Mouse (Mus musculus): ENCODE measurements around the gene Gm20388. TPM values are rescaled to one million over a fixed set of nuclear protein-coding genes. Genes with fewer than 3 reads are reported as not detected.

Gm20388 gene
- total RNA-seq, 2 experiments from 2014 or later, result not detected

DNA sequence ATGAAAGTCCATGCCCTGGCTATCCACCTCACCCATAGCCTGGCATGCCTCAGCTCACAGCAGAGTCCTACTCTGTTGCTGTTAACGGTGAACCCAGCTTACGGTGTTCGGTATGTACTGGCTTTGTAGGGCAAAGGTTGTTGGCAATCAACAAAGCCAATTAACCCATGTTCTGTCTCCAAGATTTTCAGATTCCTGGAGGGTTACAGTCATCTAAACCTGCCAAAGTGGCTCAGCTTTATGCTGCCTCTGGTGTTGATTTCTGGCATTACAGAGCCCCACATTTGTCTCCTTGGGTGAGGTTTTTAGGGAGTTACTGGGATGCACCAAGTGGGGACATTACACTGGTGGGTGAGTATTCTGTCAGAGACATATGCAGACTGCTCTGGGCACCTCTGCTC lies 2786.5 kb downstream of the Gm20388 start:
- no peak for DNase-seq (ENCODE audit: low spot score in 2 of 2)

DNA sequence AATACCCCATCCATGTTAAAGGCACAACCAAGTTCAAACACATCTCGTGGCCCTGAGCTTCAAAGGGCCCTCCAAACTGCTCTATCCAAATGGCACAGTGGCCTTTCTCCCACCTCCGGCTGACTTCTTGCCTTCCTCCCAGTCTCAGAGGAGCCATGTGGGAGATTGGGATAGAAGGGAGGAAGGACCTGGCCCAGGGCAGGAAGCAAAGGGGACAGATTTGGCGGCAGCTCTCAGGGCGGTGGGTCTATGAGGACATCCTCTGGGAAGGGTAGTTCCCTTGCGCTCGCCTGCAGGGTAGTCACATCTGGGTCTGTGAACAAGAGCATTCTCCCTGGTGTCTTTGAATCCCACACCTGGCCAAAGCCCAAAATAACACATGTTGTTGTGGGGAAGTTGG lies 2786.9 kb downstream of the Gm20388 start:
- DNase-seq (ENCODE audit: low spot score in 2 of 2), result no peak

DNA sequence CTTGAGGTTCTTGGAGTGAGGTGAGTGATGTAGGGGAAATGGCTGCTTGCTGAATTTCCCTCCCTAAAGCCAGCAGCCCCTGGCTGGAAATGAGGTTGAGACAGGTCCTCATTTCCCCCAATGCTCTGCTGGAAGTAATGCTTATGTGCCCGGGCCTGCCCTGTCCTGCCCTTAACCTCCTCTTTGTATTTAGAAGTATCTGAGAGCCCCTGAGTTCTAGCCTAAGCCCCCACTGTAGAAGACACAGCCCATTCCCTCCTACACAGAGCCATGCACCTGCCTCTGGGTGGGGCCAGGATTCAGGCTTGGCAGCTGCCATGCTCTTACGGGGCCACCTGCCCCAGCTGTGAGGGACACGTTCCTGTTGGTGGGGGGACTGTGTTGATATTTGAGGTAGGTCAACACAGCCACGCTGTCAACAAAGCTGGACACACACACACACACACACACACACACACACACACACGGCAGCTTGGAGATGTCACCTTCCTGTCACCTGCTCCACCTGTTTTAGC lies 2787.7 kb downstream of the Gm20388 start:
- no peak for DNase-seq (ENCODE audit: low spot score in 2 of 2)

DNA sequence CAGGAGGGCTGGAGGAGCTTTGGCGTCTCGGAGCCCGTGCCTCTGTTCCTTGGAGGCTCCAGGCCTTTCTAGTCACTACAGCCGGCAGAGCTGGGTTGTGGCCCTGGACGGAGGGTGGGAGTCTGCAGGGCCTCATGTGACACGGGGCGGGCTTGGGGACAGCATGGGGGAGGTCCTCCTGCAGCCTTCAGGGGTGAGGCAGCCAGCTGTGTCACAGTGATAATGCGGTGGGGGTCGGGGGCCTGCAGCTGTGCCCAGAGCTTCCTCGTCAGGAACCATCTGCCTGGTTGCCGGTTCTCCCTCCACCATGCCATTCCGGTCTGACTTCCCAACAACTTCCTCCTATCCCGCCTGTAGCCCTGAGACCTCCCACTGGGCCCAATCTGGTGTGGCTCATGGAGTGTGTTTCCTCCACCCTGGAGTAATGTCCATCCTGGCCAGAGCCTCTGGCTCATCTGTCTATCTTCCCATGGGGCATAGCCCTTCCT lies 2788.4 kb downstream of the Gm20388 start, which contains the start of gene Cbfa2t3:
Gene Cbfa2t3 (minus strand): TSS at position 105 of the 488 bp plus-strand sequence.
- DNase-seq (ENCODE audit: low spot score in 2 of 2), result no peak

DNA sequence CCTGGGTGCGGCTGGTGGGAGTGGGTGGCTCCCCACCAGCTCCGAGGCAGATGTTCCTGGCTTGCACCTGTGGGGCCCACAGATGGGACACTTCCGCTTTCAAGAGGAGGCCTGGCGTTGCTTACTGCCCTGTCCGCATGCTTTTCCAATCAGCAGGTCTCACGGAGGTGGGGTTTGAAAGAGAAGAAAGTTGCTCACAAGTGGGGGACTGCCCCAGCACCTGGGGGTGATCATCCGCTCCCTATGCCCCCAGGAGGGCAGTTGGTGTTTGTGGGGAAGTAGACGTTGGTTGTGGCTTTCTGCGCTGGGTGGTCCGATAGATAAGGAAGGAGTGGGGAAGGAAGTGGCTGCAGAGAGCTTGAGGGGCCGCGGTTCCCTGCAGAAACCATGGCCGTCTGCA lies 2790.0 kb downstream of the Gm20388 start:
- DNase-seq (ENCODE audit: low spot score in 2 of 2), result no peak

DNA sequence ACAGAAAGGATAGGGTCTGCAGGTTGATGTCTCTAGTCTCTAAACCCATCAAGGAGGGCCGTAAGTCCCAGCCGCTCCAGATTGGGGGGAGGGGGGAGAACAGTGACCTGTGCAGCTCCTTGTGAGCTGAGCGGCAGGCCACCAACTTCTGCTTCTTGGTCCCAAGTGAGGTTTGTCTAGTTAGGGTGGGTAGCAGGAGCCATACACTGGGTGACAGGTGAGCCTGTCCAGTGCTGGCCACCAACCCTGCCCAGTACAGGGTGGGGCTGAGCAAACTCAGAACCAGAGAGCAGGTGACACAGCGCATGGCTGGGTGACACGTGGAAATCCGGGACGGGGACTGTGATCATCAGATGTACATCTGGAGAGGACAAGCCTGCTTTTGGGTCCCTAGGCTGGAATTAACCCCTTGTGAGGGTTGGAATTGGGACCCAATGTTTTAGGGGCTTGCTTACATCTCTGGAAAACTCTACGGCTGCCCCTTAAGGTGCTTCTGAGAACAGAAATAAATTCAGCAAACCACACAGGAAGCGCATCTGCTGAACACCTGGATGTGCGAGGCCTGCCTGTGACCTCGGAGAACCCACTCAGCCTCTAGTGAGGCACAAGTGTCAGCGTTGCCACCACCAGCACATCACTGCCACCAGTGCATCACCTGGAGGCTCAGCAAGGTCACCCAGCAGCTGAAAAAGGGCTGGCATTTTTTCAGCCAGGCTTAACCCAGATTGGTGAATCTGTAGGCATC lies 2791.0 kb downstream of the Gm20388 start:
- DNase-seq (ENCODE audit: low spot score in 2 of 2), result no peak

DNA sequence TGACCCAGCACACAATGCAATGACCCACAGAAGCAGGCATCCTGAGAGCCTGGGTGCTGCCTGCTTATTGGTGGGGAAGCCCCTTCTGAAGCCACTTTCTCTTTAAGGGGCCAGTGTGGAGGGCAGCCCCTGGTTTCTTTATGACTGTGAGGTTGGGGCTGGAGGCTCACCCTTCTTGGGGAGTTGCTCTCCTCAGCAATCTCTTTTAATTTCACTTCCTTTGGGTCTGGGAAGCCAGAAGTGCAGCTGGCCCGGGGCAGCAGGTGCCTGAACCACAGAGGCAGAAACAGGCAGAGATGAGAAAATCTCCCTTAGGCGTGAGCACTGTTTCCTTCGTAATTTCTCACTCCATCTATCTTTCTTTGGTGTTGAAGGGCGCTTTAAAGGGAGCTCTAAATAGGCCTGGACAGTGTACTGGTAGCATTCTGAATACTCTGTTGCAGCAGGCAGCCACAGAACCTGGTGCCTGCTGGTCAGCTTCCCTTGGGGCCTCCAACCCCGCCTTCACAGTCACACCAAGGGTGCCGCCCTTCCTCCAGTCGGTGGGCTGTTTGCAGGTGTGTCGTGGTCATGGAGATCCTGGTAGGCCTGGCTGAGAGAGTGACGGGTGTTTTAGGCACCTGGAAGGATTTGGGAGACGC lies 2791.8 kb downstream of the Gm20388 start:
- DNase-seq (ENCODE audit: low spot score in 2 of 2), result no peak

DNA sequence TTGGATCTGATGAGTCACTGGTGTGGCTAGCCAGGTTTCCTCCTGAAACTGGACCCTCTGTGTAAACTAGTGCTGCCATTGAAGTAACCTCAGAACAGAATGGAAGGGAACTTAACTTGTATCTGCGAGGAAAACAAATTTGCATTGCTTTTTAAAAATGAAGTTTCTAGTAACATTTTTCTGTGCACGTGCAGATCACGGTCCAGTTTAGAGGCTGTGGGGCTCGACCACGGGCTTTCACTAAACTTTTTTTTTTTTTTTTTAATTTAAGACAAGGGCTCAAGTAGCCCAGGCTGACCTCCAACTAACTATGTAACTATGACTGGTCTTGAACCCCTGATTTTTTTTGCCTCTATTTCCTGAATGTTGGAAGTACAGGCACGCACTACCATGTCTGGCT lies 2792.3 kb downstream of the Gm20388 start:
- no peak for DNase-seq (ENCODE audit: low spot score in 2 of 2)

DNA sequence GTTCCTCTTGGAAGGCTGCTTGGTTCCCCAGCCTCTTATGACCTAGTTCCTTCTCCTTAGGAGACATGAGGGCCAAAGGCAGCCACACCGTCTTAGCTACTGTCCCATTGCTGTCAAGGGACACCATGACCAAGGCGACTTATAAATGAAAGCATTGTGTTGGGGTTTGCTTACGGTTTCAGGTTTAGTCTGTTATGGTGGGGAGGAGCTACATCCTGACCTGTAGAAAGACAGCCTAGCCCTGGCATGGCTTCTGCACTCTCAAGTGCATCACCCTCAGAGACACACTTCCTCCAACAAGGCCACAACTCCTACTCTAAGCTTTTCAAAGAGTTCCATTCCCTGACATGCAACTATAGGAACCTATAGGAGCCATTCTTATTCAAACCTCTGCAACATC lies 2794.0 kb downstream of the Gm20388 start:
- no peak for DNase-seq (ENCODE audit: low spot score in 2 of 2)

DNA sequence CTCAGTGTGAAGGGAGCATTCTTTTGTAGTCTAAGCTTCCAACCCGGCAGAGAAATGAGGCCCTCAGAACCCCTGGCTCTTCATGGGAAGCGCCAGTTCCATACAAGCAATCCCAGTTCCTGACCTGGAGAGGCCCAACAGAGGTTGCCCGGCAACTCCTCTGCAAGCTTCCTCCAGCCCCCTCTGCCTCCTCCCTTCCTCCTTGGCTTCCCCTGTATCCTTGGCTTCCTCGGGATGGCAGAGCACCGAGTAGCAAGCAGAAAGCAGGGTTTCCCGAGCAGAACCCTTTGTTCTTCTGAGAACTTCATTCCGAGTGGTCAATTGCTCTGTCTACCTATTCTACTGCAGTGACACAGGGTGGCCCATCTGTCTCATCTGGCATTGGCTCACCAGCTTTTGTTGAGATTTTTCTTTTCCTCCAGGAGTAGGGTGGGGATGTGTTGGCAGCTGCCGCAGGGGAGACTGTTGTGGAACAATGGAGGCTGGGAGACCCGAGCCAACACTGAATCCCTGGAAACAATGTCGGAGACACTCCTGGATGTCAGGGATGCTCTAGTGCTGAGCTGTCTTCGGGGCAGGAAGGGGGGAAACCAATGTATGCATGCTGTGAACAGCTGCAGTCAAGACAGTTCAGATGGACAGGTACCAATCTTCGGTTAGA lies 2795.4 kb downstream of the Gm20388 start:
- no peak for DNase-seq (ENCODE audit: low spot score in 2 of 2)

DNA sequence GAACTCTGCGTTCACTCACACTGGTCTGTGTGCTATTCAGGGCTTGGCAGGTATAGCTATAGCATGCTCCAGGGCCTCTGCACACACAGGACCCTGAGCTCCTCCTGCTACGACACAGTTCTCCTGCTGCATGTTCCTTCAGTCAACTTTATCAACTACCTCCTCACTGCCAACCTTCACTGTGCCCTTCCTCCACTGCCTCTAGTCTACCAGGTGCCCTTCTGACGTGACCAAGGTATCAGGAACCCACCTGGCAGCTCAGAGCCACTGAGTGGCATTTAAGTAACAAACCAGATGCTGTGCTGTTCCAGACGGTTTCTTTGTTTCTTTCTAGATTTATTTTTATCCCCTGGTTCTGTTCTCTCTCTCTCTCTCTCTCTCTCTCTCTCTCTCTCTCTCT lies 2796.5 kb downstream of the Gm20388 start:
- no peak for DNase-seq (ENCODE audit: low spot score in 2 of 2)

DNA sequence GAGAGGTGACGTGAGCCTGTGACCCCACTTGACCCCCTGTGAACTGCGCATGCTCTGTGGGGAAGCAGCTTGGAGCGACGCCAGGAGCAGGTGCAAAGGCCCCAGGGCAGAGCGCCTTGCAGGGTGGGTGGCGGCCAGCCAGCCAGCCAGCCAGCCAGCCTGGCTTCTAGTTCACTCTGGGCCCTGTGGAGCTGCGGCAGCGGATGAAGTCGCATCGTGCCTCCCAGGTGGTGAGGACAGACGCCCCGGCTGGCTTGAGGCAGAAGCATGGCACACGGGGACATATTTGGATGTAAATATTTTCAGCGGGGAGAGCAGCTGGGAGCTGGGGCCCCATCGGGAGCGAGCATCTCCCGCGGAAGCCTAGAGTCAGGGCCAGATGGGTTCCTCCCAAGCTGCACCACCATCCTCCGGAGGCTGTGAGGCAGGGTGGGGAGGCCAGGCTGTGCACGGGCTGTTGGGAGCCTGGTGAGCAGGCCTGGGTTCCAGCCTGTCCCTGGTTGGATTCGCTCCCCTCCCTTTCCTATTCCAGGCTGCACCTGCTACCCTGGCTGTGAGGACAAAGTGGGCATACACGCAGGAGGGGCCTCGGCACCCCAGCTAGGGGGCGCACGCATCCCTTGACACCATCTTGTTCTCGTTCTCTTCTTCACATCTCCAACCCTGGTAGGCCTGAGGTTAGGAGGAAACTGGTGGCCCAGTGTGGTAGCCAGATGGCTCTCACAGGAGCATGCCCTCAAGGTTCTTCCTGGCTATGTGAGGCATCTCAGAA lies 2798.9 kb downstream of the Gm20388 start:
- DNase-seq (ENCODE audit: low spot score in 2 of 2), result peak; percentile 71 to 73

DNA sequence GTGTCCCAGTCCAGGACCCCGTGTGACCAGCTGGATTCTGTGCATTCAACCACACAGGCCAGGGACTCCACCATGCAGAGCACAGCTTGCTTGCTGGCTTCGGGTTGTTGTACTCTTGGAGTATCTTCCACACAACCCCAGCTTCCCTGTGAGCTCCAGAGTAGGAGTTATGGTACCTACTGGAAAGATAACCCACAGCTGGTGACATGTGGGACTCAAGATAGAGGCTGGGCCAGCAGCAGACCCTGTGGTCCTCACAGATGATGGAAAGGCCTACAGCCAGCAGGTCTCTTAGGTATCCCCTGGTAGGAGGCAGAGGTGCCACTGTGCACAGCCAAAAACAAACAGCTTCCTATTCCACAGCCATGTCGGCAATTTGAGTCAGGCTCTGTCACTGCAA lies 2800.8 kb downstream of the Gm20388 start:
- DNase-seq (ENCODE audit: low spot score in 2 of 2), result no peak

DNA sequence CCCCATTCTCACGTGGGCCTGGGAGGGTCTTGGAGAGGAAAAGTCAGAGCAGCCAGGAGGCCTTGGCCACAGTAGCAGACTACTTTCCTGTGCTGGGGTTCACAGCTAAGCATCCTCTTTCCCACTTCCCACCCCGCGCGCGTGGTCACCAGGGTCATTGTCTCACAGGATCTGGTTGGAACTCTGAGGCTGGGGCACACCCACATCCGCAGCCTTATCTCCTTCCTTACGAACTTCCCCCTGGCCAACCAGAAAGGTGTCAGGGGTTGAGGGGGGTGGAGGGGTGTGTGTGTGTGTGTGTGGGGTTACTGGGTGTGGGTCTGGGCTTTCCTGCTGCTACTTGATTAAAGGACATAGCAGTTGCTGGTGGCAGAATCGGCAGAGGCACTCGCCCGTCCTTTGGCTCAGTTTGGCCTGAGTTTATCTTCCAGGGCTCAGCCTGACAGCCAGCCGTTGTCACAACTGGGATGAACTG lies 2801.3 kb downstream of the Gm20388 start:
- DNase-seq (ENCODE audit: low spot score in 2 of 2), result no peak

DNA sequence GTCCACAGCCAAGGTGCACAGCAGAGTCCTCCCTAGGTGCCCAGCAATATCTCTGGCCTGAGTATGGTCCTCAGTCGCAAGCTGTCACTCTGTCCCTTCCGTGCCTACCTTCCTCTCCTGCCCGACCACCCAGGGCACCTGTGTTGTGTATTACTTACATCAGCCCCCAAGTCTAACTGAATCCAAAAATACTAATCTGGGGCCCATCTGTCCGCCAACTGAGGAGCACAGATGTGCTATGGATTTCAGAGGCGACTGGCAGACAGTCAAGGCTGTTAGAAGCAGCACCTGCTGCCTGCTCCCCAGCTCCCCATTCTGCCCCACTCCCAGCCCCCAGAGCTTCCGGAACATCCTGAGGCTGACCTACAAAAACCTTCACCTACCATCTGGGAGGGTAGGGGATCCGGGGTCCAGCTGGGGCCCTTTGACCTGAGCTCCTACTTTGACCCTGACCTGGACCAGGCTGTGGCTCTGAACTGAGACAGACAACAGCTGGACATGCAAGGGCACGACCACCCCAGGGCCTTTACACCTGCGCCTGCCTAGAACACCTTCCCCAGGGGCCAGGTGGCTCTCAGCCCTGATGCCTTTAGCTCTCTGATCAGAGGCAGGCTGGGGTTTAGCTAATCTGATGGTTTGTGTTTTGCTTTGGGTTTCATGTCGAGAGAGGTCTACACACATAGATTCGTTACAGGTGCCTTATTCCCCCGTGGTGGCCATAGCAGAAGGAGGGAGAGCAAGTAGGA lies 2801.9 kb downstream of the Gm20388 start:
- no peak for DNase-seq (ENCODE audit: low spot score in 2 of 2)

DNA sequence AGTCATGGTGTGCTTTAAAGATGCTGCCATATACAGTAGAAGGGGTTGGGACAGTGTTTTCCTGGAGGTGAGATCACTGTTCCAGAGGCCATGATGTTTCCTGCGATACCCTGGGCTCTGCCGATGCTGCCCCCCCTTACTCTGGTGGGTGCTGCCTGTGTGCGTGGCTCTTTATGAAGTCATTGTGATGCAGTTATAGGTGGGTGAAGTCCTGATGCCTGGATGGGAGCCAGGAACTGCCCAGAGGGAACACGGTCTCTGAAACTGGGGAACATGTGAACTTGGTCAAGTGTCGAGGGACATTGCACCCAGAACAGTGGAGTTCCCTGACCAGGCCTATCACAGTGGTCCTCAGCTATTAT lies 2802.5 kb downstream of the Gm20388 start:
- no peak for DNase-seq (ENCODE audit: low spot score in 2 of 2)

DNA sequence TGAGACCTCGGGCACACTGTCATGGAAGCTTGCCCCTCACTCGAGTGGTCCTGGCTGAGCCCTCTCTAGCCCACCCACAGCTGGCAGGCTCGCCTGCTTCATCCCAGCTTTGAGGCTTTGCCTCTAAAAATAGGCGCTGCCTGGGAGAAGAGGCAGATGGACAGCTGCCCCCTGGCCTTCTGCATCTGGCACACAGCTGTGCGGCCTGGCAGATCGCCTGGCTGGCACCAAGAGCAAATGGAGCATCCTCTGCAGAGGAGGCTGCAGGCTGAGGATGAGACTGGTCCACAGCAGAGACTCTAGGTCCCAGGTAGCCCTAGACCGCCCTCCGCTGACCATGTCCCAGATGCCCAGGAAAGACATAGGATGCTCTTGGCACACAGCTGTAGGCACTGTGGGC lies 2805.9 kb downstream of the Gm20388 start:
- DNase-seq (ENCODE audit: low spot score in 2 of 2), result no peak

DNA sequence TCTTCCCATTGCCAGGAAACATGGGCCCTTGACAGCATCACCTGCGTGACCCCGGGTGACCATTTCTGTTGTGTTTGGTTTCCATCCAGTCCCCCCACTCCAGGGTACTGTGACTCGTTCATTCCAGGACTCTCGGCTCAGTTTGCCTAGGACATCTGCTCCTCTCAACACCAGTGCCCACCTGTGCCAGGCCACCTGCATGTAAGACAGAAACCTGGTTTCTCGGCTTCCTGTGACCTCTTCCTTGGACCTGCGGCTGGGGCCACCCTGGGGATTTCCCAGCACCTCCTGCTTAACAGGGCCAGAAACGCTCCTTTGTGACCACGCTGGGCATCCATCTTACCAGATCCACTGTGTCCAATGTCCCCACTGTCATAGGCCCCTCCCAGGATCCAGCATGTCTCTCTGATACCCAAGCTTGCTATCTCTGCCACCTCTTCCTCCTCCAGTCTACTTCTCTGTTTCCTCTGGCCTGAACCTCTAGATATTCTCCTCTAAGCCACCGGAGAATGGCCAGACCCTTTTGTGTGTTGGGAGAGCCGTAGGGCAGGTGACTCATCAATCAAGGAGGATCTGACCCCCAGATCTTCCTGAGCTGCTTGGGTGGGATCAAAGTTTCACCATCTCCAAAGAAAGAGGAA lies 2807.3 kb downstream of the Gm20388 start:
- no peak for DNase-seq (ENCODE audit: low spot score in 2 of 2)

DNA sequence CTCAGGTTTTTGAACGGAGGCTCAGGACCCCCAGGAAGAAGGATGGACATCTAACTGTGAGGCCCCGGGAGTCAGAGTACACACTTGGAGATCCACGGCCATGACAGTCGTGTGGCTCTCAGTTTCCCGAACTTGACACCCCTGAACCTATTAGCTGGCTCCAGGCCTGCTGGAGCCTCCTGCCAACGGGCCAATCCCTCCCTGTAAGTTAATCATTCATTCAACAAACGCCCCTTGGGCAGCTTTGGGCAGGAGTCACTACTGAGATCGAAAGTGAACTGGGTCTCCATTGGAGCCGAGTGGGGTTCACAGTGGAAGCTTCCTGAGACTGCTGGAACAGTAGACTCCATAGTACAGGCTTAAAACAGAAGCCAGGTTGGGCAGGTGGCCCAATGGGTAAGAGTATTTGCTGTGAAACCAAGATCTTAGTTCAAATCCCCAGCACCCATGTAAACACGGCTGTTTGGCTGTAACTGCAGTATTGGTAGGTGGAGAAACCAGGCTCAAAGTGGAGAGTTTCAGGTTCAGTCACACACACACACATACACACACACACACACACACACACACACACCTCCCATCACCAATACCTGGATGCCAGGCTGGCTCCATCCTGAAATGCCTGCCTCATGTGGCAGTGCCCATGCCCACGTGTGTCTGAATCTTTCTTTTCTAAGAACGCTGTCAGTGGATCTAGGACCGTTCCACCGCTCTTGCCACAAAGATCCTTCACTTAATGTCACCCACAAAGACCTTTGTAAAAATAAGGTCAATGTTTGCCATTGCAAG lies 2808.3 kb downstream of the Gm20388 start:
- DNase-seq (ENCODE audit: low spot score in 2 of 2), result no peak
